Mouse (Mus musculus): Measurements from ENCODE around the gene Asna1. TPM values are rescaled to one million over a fixed set of nuclear protein-coding genes. Genes with fewer than 3 reads are reported as not detected.

The Asna1 gene
- polyA plus RNA-seq, 1 experiment from 2014 or later: 103 TPM

DNA sequence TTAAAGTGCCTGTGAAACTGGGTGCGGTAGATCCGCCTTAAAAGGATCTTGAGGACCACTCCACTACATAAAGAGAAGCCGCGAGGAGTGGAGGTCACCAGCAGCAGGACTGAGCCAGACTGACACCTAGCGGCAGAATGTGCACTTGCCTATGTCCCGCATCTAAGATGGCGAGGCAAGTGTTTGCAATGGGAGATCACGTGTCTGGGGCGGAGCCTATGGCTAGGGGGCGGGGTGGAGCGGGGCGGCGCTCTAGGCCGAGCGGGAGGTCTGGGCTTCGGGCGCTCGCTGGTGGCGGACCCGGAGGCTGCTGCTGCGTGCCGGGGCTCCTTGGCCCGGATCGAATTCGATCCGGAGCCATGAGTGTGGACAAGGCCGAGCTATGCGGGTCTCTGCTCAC, 34.7 kb downstream of the Asna1 start, which contains the start of gene Hook2:
Hook2 (plus strand) TSS at position 255 of the 400 bp plus-strand sequence.
- 0 out of 2 replicates have a peak, but pooled peaks cover 3% of the 10 kb centered on the region for H3K27me3 ChIP-seq (replicated peaks; ENCODE audit: control insufficient read depth, insufficient read depth, low read length)
- no peaks in the 10 kb centered on the region for H3K9me3 ChIP-seq (ENCODE audit: control insufficient read depth, low read length)
- H3K4me3 ChIP-seq (ENCODE audit: low read depth, low read length): peak within 1 kb of the TSS; percentile 67
- peak; percentile 96 for DNase-seq (ENCODE audit: low spot score)
- WGBS: under 1% methylated on average over 28 of the region's 28 CpGs
- no peaks in the 10 kb centered on the region for H3K36me3 ChIP-seq (ENCODE audit: control insufficient read depth, insufficient read depth, low read length)
- peaks cover 26% of the 10 kb centered on the region for H3K4me1 ChIP-seq (replicated peaks; ENCODE audit: control insufficient read depth, insufficient read depth, low read length)
- peak within 1 kb of the TSS; percentile 68 for H3K9ac ChIP-seq (ENCODE audit: low read depth, low read length)
- peak; percentile 86 for ATAC-seq (replicated peaks; ENCODE audit: low FRiP score)
- peak within 1 kb of the TSS; percentile 93 for H3K4me2 ChIP-seq
- peak within 1 kb of the TSS; percentile 71 for H3K27ac ChIP-seq (ENCODE audit: low read depth, low read length)

- 0 out of 2 replicates have a peak, but pooled peaks cover 3% of the 10 kb centered on the region for H3K27me3 ChIP-seq (replicated peaks; ENCODE audit: control insufficient read depth, insufficient read depth, low read length)
- peak overlapping the region; percentile 93 for H3K4me2 ChIP-seq
- peak; percentile 68 for ATAC-seq (replicated peaks; ENCODE audit: low FRiP score)
- H3K9me3 ChIP-seq (ENCODE audit: control insufficient read depth, low read length): no peaks in the 10 kb centered on the region
- WGBS: under 1% methylated on average over 15 of the region's 15 CpGs
- H3K4me3 ChIP-seq (ENCODE audit: low read depth, low read length): peak overlapping the region; percentile 67
- H3K4me1 ChIP-seq (replicated peaks; ENCODE audit: control insufficient read depth, insufficient read depth, low read length): peaks cover 31% of the 10 kb centered on the region
- DNase-seq (ENCODE audit: low spot score): peak; percentile 90
- H3K27ac ChIP-seq (ENCODE audit: low read depth, low read length): peak overlapping the region; percentile 71; the same call in 1 of the 2 replicates
- no peaks in the 10 kb centered on the region for H3K36me3 ChIP-seq (ENCODE audit: control insufficient read depth, insufficient read depth, low read length)
- peak overlapping the region; percentile 68 for H3K9ac ChIP-seq (ENCODE audit: low read depth, low read length)
Observed at GRCm38 (mm10) chr8:84989810-84990209, 35.3 kb downstream of the Asna1 start.

- Histone ChIP-seq H3K9me3 (ENCODE audit: control insufficient read depth, low read length) (no peaks in the 10 kb centered on the region), H3K4me3 (ENCODE audit: low read depth, low read length) (peak overlapping the region; percentile 67), H3K27ac (ENCODE audit: low read depth, low read length) (no peak overlapping the region), H3K36me3 (ENCODE audit: control insufficient read depth, insufficient read depth, low read length) (no peaks in the 10 kb centered on the region), H3K4me1 (replicated peaks; ENCODE audit: control insufficient read depth, insufficient read depth, low read length) (peaks cover 36% of the 10 kb centered on the region), H3K9ac (ENCODE audit: low read depth, low read length) (peak overlapping the region; percentile 50; the same call in 1 of the 2 replicates), H3K4me2 (peak overlapping the region; percentile 93), H3K27me3 (replicated peaks; ENCODE audit: control insufficient read depth, insufficient read depth, low read length) (no peaks in the 10 kb centered on the region)
- DNase-seq (ENCODE audit: low spot score) (no peak), ATAC-seq (replicated peaks; ENCODE audit: low FRiP score) (no peak)
- WGBS: 11% methylated on average over 15 of the region's 15 CpGs
Observed at GRCm38 (mm10) chr8:84989311-84989731, 35.8 kb downstream of the Asna1 start.

- 65% methylated on average over 2 of the region's 2 CpGs for WGBS
- Histone ChIP-seq H3K27me3 (replicated peaks; ENCODE audit: control insufficient read depth, insufficient read depth, low read length) (no peaks in the 10 kb centered on the region), H3K9me3 (ENCODE audit: control insufficient read depth, low read length) (no peaks in the 10 kb centered on the region), H3K36me3 (ENCODE audit: control insufficient read depth, insufficient read depth, low read length) (no peaks in the 10 kb centered on the region), H3K4me3 (ENCODE audit: low read depth, low read length) (no peak overlapping the region), H3K4me1 (replicated peaks; ENCODE audit: control insufficient read depth, insufficient read depth, low read length) (peaks cover 43% of the 10 kb centered on the region), H3K9ac (ENCODE audit: low read depth, low read length) (no peak overlapping the region), H3K4me2 (no peak overlapping the region), H3K27ac (ENCODE audit: low read depth, low read length) (no peak overlapping the region)
- ATAC-seq (replicated peaks; ENCODE audit: low FRiP score): no peak
- DNase-seq (ENCODE audit: low spot score): no peak
Observed at GRCm38 (mm10) chr8:84987903-84988302, 37.2 kb downstream of the Asna1 start.

- no peaks in the 10 kb centered on the region for H3K36me3 ChIP-seq (ENCODE audit: control insufficient read depth, insufficient read depth, low read length)
- 79% methylated on average over 5 of the region's 5 CpGs for WGBS
- H3K4me3 ChIP-seq (ENCODE audit: low read depth, low read length): no peak overlapping the region
- ATAC-seq (replicated peaks; ENCODE audit: low FRiP score) (no peak), DNase-seq (ENCODE audit: low spot score) (no peak)
- no peak overlapping the region for H3K9ac ChIP-seq (ENCODE audit: low read depth, low read length)
- no peaks in the 10 kb centered on the region for H3K27me3 ChIP-seq (replicated peaks; ENCODE audit: control insufficient read depth, insufficient read depth, low read length)
- no peak overlapping the region for H3K4me2 ChIP-seq
- no peak overlapping the region for H3K27ac ChIP-seq (ENCODE audit: low read depth, low read length)
- H3K4me1 ChIP-seq (replicated peaks; ENCODE audit: control insufficient read depth, insufficient read depth, low read length): peaks cover 48% of the 10 kb centered on the region
- no peaks in the 10 kb centered on the region for H3K9me3 ChIP-seq (ENCODE audit: control insufficient read depth, low read length)
Observed at GRCm38 (mm10) chr8:84987388-84987787, 37.7 kb downstream of the Asna1 start.

DNA sequence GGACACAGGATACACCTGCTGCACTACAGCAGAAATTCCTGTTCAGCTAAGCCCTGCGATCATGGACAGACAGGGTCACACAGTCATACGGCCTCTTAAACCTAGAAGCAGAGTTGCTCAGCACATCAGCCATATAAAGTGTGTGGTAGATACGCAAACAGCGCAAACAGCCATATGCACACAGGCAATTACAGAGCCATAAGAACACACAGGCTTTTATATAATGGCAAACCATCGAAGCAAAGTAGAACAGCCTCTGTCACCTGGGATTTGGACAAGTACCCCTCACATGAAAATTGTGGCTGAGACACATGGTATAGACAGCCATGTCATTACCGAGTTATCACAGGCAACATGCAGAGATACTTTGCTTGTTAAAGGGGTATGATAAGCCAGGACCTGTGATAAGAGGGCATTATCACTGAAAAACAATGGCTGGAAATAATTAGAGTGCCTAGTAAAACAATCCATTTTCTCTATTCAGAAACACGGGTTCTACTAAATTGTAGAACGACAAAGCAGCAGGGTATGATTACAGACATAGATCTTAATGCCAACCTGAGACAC, 38.6 kb downstream of the Asna1 start:
- Histone ChIP-seq H3K9ac (ENCODE audit: low read depth, low read length) (peak overlapping the region; percentile 77), H3K4me1 (replicated peaks; ENCODE audit: control insufficient read depth, insufficient read depth, low read length) (peaks cover 54% of the 10 kb centered on the region), H3K4me2 (peak overlapping the region; percentile 92), H3K4me3 (ENCODE audit: low read depth, low read length) (peak overlapping the region; percentile 54), H3K27me3 (replicated peaks; ENCODE audit: control insufficient read depth, insufficient read depth, low read length) (no peaks in the 10 kb centered on the region), H3K36me3 (ENCODE audit: control insufficient read depth, insufficient read depth, low read length) (no peaks in the 10 kb centered on the region), H3K27ac (ENCODE audit: low read depth, low read length) (peak overlapping the region; percentile 85), H3K9me3 (ENCODE audit: control insufficient read depth, low read length) (no peaks in the 10 kb centered on the region)
- ATAC-seq (replicated peaks; ENCODE audit: low FRiP score): no peak
- 33% methylated on average over 8 of the region's 8 CpGs for WGBS
- DNase-seq (ENCODE audit: low spot score): no peak

DNA sequence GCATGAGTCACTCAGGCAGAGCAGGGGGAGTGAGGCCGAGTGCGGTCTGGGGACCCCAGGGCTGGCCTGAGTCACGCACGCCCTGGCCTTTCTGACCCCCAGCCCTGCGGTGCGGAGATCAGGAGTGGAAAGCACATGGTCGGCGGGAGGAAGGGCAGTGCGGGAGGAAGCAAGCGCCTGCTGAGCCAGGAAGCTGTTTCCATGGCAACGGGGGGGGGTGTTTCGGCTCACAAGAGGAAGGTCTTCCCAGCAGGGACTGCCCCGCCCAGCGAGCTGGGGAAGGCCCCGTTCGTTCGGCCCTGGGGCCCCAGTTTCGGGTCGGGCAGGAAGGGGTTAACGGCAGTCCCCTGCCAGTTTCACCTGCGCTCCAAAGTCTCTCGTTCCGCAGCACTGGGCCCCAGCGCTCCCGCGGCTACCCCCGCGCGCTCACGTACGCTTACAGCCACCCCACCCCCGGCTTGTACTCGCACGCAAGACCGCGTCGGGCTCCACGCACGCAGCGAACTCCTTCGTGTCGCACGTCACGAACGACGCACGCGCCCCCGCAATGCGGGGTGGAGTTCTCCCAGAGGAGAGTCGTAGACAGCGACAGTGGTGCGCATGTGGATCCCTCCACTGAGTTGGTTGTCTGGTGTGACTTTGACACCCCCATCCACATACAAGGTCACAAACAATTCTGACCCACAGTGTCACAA, 39.2 kb downstream of the Asna1 start:
- H3K9me3 ChIP-seq (ENCODE audit: control insufficient read depth, low read length): no peaks in the 10 kb centered on the region
- peaks cover 57% of the 10 kb centered on the region for H3K4me1 ChIP-seq (replicated peaks; ENCODE audit: control insufficient read depth, insufficient read depth, low read length)
- H3K27me3 ChIP-seq (replicated peaks; ENCODE audit: control insufficient read depth, insufficient read depth, low read length): no peaks in the 10 kb centered on the region
- peak overlapping the region; percentile 54 for H3K4me3 ChIP-seq (ENCODE audit: low read depth, low read length)
- H3K27ac ChIP-seq (ENCODE audit: low read depth, low read length): peak overlapping the region; percentile 85
- peak overlapping the region; percentile 77 for H3K9ac ChIP-seq (ENCODE audit: low read depth, low read length)
- peak; percentile 39 for ATAC-seq (replicated peaks; ENCODE audit: low FRiP score)
- peak overlapping the region; percentile 92 for H3K4me2 ChIP-seq
- no peaks in the 10 kb centered on the region for H3K36me3 ChIP-seq (ENCODE audit: control insufficient read depth, insufficient read depth, low read length)
- DNase-seq (ENCODE audit: low spot score): peak; percentile 89
- WGBS: under 1% methylated on average over 53 of the region's 53 CpGs

GRCm38 (mm10) chr8:84985049-84985683, 39.9 kb downstream of the Asna1 start:
- H3K4me3 ChIP-seq (ENCODE audit: low read depth, low read length): peak overlapping the region; percentile 54
- no peaks in the 10 kb centered on the region for H3K27me3 ChIP-seq (replicated peaks; ENCODE audit: control insufficient read depth, insufficient read depth, low read length)
- no peak for ATAC-seq (replicated peaks; ENCODE audit: low FRiP score)
- peak overlapping the region; percentile 85 for H3K27ac ChIP-seq (ENCODE audit: low read depth, low read length)
- H3K9ac ChIP-seq (ENCODE audit: low read depth, low read length): peak overlapping the region; percentile 77
- peak overlapping the region; percentile 92 for H3K4me2 ChIP-seq
- H3K4me1 ChIP-seq (replicated peaks; ENCODE audit: control insufficient read depth, insufficient read depth, low read length): peaks cover 60% of the 10 kb centered on the region
- H3K9me3 ChIP-seq (ENCODE audit: control insufficient read depth, low read length): no peaks in the 10 kb centered on the region
- DNase-seq (ENCODE audit: low spot score): no peak
- H3K36me3 ChIP-seq (ENCODE audit: control insufficient read depth, insufficient read depth, low read length): no peaks in the 10 kb centered on the region
- WGBS: 2% methylated on average over 23 of the region's 23 CpGs

Measured in liver, embryonic 11.5 days (tissue).